Mouse (Mus musculus): ENCODE data around the gene Gm7358. TPM values are rescaled to one million over a fixed set of nuclear protein-coding genes. Genes with fewer than 3 reads are reported as not detected.
"Not testable (repeated sequence)": the region's sequence is repeated elsewhere in the genome, so short reads cannot be mapped to it uniquely, and the experiment has no call there.

Gm7358 gene
- polyA plus RNA-seq (2016; fragmentation: Nextera tagmentation; extraction: Ambion mirVana): not detected in 2 replicates

DNA sequence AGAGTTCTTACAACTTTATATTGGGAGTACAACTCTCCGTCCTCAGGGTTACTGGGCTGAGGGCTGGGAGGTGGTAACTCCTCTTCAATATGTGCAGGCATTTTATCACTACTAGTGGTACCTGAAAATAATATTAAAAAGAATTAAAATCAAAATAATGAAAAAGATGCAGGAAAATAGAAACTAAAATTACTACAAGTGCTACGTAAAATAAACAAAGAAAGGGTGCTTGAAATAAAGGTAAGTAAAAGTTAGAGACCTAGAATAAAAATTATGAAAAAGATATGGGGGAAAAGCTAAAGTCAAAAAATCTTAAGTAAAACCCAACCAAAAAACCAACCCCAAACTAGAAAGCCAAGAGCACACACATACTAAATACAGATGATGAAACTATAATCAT is at the start of gene Gm7358:
Gene Gm7358, minus strand, starts transcription at position 101 of the 400 bp plus-strand sequence.
- not testable (repeated sequence) for H3K27me3 ChIP-seq (ENCODE audit: low read depth, poor library complexity, severe bottlenecking); DNase-seq (ENCODE audit: low spot score); H3K36me3 ChIP-seq; H3K27ac ChIP-seq (replicated peaks); H3K4me3 ChIP-seq; H3K9me3 ChIP-seq (replicated peaks); H3K4me1 ChIP-seq
- 88% methylated on average over 1 of the region's 2 CpGs for WGBS

DNA sequence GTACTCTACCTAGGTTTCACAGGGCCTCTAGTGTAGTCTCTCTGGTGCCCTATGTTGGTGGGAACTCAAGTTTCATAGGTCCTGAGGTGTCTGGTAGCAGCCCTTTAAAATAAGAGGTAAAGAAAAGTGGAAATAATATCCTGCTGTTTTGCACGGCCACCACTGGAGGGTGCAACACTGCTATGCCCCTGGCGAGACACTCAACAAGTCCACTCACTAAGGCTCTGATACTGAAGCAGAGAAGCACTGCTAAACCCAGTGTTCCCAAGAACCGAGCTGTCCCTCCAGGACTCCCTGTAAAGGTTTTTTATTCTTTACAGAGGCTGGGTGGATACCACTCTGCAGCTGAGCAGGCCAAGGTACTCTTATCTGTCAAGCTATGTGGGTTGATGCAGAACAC is 43.7 kb upstream of the Gm7358 start:
- H3K9me3 ChIP-seq (replicated peaks); H3K27me3 ChIP-seq (ENCODE audit: low read depth, poor library complexity, severe bottlenecking); DNase-seq (ENCODE audit: low spot score); H3K27ac ChIP-seq (replicated peaks); H3K4me3 ChIP-seq; H3K4me1 ChIP-seq; H3K36me3 ChIP-seq: not testable (repeated sequence)
- WGBS: 34% methylated on average over 3 of the region's 3 CpGs

DNA sequence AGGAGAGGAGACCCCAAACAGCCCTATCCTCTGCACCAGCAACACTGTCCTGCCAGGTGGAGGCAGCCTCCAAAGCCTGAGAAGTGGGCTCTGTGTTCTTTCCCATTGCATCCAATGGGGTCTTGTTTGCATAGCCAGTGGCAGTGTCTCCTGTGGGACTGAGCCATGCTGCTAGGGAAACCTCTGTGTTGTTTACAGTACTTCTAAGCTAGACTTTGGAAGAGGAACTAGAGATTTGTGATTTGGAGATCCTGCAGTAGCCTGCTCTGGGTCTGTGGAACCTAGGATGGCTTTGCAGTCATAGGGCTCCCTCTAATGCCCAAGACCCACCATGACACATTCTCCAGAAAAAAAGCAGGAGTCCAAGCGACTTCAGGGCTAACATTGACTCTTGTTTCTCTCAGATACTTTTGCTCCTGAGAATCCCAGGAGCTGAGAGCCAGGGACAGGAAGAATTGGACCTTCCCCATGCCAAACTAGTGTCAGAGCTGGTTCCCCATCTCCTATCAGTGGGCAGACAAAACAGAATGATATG is 42.2 kb upstream of the Gm7358 start:
- 6% methylated on average over 1 of the region's 1 CpGs for WGBS
- not testable (repeated sequence) for DNase-seq (ENCODE audit: low spot score); H3K9me3 ChIP-seq (replicated peaks); H3K27me3 ChIP-seq (ENCODE audit: low read depth, poor library complexity, severe bottlenecking); H3K36me3 ChIP-seq; H3K4me1 ChIP-seq; H3K4me3 ChIP-seq; H3K27ac ChIP-seq (replicated peaks)

DNA sequence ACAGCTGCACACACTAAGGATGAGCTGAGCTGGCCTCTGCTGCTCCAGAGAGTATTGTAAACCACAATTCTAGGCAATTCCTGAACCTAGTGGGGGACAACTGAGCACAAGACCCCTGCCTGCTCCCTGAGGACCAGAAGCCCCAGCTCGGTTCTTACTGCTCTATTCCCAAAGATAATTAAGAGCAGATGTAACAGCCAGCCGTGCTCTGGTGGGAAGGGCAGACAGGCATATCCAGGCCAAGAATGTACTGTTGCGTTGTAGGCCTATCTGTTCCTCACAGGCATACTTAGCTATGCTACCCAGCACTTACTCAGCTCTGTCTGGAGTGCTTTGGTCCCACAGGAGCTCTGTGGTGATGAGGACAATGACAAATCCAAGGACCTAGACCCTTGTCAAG is 40.6 kb upstream of the Gm7358 start:
- not testable (repeated sequence) for H3K4me3 ChIP-seq; H3K4me1 ChIP-seq; H3K27me3 ChIP-seq (ENCODE audit: low read depth, poor library complexity, severe bottlenecking); H3K9me3 ChIP-seq (replicated peaks); DNase-seq (ENCODE audit: low spot score); H3K36me3 ChIP-seq; H3K27ac ChIP-seq (replicated peaks)
- WGBS: 56% methylated on average over 3 of the region's 3 CpGs

DNA sequence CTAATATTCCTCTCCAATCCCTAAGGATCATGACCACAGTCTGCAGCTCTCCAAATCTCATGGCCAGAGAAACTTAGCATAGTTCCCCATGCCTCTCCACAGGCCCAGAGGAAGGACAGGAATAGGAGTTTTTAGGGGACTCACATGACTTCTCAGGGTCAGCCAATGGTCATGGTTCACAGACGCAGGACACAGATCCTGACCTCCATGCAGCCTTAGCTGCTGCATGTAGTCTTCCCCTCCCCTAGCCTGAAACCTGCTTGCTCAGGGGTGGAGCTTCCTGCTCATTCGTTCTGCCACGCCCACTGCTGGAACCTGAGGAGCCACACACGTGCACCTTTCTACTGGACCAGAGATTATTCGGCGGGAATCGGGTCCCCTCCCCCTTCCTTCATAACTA is 34.8 kb upstream of the Gm7358 start:
- not testable (repeated sequence) for H3K9me3 ChIP-seq (replicated peaks); DNase-seq (ENCODE audit: low spot score); H3K4me3 ChIP-seq; H3K27me3 ChIP-seq (ENCODE audit: low read depth, poor library complexity, severe bottlenecking); H3K27ac ChIP-seq (replicated peaks); H3K4me1 ChIP-seq; H3K36me3 ChIP-seq
- WGBS: 56% methylated on average over 3 of the region's 7 CpGs

DNA sequence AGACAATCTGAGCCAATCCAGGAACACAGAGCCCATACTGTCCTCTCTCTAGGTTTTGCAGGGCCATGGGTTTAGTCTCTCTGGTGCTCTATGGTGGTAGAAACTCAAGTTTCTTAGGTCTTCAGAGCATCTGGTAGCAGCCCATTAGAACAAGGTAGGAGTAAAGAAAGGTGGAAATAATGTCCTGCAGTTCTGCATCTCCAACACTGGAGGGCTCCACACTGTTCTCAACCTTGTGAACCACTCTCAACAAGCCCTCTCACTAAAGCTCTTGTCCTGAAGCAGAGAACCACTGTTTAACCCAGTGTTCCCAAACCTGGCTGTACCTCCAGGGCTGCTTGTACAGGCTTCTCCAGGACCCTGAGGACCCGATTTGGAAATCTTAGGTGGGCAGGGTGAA is 27.3 kb upstream of the Gm7358 start:
- H3K36me3 ChIP-seq: not testable (repeated sequence)

DNA sequence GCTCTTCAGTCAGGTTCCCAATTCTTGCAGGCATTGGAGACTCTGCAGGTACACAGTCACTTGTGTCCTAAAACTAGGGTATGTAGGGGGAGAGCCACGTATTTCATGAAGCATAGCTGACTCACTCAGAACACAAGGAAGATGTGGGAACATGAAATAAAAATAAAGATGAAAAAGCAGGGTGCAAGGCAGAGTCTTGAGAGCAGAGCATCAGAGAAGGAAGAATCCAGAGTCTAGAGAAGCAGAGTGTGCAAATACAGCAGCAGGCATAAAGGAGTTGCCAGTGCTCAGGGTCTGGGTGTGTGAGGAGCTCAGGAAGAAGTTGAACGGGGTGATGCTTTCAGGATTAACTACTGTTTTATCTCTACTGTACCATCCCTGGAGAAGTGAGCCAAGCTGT is 17.5 kb downstream of the Gm7358 start:
- H3K4me3 ChIP-seq; H3K9me3 ChIP-seq (replicated peaks); DNase-seq (ENCODE audit: low spot score); H3K27ac ChIP-seq (replicated peaks); H3K36me3 ChIP-seq; H3K27me3 ChIP-seq (ENCODE audit: low read depth, poor library complexity, severe bottlenecking); H3K4me1 ChIP-seq: not testable (repeated sequence)
- WGBS: 71% methylated on average over 1 of the region's 2 CpGs

More for the DNA sequence above, 27.3 kb upstream of the Gm7358 start:
- not testable (repeated sequence) for H3K27ac ChIP-seq (replicated peaks); DNase-seq (ENCODE audit: low spot score); H3K4me1 ChIP-seq; H3K27me3 ChIP-seq (ENCODE audit: low read depth, poor library complexity, severe bottlenecking); H3K9me3 ChIP-seq (replicated peaks); H3K4me3 ChIP-seq
- WGBS: 11% methylated on average over 1 of the region's 1 CpGs

DNA sequence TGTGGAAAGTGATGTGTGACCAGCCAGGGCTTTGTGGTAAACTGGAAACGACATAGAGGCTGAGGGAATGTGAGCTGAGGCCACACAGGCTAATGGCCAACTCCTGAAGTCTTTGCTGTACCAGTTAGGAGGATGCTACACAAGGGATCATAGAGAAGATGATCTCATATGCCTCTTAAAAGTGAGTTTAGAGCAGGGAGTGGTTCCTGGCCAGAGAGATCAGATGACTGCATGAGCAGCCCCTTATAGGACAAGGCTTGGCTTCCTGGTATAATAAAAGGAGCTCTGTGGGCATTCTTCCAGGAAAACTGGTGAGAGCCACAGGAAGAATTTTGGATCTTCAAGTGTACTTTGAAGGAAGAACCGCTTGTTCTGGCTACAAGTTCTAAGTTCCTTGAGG is 22.3 kb downstream of the Gm7358 start:
- 54% methylated on average over 1 of the region's 2 CpGs for WGBS
- not testable (repeated sequence) for H3K4me3 ChIP-seq; H3K36me3 ChIP-seq; DNase-seq (ENCODE audit: low spot score); H3K4me1 ChIP-seq; H3K27me3 ChIP-seq (ENCODE audit: low read depth, poor library complexity, severe bottlenecking); H3K27ac ChIP-seq (replicated peaks); H3K9me3 ChIP-seq (replicated peaks)

DNA sequence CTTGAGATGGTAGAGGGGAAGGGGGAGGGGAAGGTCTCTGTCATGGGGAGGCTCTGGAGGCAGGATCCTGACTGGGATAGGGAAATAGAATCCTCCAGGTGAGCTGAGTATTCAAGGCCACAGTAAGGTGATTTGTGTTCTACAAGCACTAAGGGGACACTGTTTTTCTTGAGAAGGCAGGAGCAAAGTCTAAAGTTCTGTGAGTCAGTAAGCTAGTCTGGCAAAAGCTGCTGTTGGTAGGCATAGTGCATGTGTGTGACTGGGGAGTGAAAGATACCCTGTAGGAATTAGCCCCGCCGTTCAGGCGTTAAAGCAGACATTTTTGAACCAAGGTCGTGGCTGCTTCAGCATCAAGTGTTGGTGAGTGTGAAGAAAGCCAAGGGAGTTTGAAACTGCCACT is 23.2 kb downstream of the Gm7358 start:
- not testable (repeated sequence) for H3K4me1 ChIP-seq; H3K4me3 ChIP-seq; H3K27ac ChIP-seq (replicated peaks); H3K9me3 ChIP-seq (replicated peaks); DNase-seq (ENCODE audit: low spot score); H3K36me3 ChIP-seq; H3K27me3 ChIP-seq (ENCODE audit: low read depth, poor library complexity, severe bottlenecking)
- WGBS: 92% methylated on average over 4 of the region's 4 CpGs

Other genes starting within 250 kb of the Gm7358 start
- not detected in 2 replicates for gene Gm7168, start 111.2 kb downstream of the Gm7358 start, polyA plus RNA-seq (2016; fragmentation: Nextera tagmentation; extraction: Ambion mirVana)
- gene Gm7356, start 55.8 kb downstream of the Gm7358 start, polyA plus RNA-seq (2016; fragmentation: Nextera tagmentation; extraction: Ambion mirVana): not detected in 2 replicates
- gene Dact2, start 144.8 kb upstream of the Gm7358 start, polyA plus RNA-seq (2016; fragmentation: Nextera tagmentation; extraction: Ambion mirVana): 0.42 and 0.48 TPM in 2 replicates
- gene Smoc2, start 220.0 kb upstream of the Gm7358 start, polyA plus RNA-seq (2016; fragmentation: Nextera tagmentation; extraction: Ambion mirVana): 2.3 and 6.1 TPM in 2 replicates